Mouse (Mus musculus): ENCODE results near the gene Samd1. TPM values are rescaled to one million over a fixed set of nuclear protein-coding genes. Genes with fewer than 3 reads are reported as not detected.
A peak's percentile ranks its signal among the peaks of the same experiment; 100 is the strongest.

Gene Samd1
- polyA plus RNA-seq, 1 experiment: 37.0 TPM

DNA sequence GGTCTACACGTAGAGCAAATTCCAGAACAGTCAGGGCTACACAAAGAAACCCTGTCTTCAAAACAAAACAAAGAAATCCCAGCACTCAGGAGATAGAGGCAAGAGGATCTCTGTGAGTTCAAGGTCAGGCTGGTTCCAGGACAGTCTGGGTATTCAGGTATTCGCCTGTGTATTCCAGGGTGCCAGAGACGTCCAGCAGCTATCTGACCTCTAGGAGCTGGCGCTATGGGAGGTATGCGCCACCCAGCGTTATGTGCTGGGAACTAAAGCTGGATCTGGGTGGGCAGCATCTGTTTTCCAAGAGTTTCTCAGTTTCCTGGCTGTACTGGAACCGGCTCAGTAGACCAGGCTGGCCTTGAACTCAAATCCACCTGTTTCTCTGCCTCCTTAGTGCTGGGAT is 10.9 kb downstream of the Samd1 start:
- peaks cover 5% of the 10 kb centered on the region for H3K4me1 ChIP-seq (ENCODE audit: control insufficient read depth, insufficient read depth, low read length)
- DNase-seq: no peak
- TF ChIP-seq CTCF (IDR thresholded peaks at IDR 0.05; ENCODE audit: insufficient read depth, low read length) (peak; percentile 46; the same call in 1 of the 2 replicates), POLR2A (IDR thresholded peaks at IDR 0.05; ENCODE audit: borderline replicate concordance, extremely low read depth, low read depth, low read length) (no peak)
- H3K4me3 ChIP-seq (replicated peaks; ENCODE audit: extremely low read depth, low read depth, low read length): no peak overlapping the region
- WGBS: 47% methylated on average over 7 of the region's 7 CpGs

DNA sequence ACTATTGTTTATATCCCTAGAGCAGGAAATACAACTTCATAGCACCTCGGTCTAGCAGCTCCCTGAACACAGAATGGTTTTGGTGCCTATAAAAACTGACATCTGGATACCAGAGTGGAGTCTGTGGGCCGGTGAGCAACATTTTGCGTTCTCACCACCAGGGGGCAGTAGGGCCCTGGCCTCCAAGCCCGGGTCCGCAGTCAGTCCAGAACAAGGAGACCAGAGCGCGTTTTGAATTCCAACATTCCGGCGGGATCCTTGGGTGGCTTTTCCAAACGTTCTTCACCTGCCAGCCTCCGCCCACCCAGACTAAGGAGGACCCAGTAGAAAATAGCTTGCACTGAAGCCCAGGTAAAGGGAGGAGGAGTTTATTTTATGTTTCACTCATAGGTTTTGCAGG is 12.4 kb downstream of the Samd1 start:
- under 1% methylated on average over 11 of the region's 11 CpGs for WGBS
- peak overlapping the region; percentile 4 for H3K4me3 ChIP-seq (replicated peaks; ENCODE audit: extremely low read depth, low read depth, low read length)
- peaks cover 5% of the 10 kb centered on the region for H3K4me1 ChIP-seq (ENCODE audit: control insufficient read depth, insufficient read depth, low read length)
- peak; percentile 82 for DNase-seq
- TF ChIP-seq POLR2A (IDR thresholded peaks at IDR 0.05; ENCODE audit: borderline replicate concordance, extremely low read depth, low read depth, low read length) (no peak), CTCF (IDR thresholded peaks at IDR 0.05; ENCODE audit: insufficient read depth, low read length) (peak; percentile 89)

DNA sequence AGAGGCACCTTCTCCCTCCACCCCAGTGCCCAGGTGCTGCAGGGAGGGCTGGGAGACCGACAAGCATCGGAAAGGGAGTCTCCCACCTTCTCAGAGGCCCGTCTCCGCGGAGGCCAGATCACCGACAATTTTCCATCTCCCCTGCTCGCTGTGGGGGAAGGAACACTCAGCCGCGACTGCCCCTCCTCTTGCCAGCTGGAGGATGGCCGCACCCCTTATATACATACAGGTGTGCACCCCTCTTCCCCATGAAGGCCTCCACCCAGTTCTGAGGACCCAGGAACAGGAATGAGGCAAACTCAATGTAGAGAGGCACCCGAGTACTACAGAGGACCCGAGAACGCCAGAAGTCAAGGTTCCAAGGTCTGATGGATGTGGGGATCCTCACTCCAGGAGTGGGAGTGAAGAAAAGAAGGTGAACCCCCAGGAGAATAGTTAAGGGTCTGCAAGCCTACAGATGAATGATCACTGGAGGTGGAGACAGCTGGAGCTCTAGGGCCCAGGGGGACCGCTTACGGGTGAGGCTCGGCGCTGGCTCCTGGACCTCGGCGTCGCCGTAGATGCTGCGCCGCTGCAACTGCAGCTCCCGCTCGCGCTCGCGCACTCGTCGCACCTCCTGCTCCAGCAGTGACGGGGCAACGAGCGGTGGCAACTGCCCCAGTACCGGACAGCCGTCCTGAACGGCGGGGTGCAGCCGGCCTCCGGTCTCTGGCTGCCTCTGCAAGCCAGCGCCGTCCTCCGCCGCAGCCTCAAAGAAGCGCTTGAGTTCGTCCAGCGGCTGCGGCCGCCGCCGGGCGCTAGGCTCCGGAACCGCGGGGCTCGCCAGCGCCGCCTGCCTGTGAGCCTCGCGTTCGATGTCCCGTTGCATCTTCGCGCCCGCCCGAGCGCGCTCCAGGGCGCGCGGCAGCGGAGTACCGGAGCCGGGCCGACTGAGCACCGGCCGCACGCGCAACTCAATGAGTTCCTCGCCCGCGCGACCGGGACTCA is 13.4 kb downstream of the Samd1 start:
- Histone ChIP-seq H3K4me3 (replicated peaks; ENCODE audit: extremely low read depth, low read depth, low read length) (peak overlapping the region; percentile 61), H3K4me1 (ENCODE audit: control insufficient read depth, insufficient read depth, low read length) (peaks cover 5% of the 10 kb centered on the region)
- DNase-seq: peak; percentile 81
- TF ChIP-seq CTCF (IDR thresholded peaks at IDR 0.05; ENCODE audit: insufficient read depth, low read length) (peak; percentile 46), POLR2A (IDR thresholded peaks at IDR 0.05; ENCODE audit: borderline replicate concordance, extremely low read depth, low read depth, low read length) (no peak)
- WGBS: 2% methylated on average over 83 of the region's 83 CpGs

DNA sequence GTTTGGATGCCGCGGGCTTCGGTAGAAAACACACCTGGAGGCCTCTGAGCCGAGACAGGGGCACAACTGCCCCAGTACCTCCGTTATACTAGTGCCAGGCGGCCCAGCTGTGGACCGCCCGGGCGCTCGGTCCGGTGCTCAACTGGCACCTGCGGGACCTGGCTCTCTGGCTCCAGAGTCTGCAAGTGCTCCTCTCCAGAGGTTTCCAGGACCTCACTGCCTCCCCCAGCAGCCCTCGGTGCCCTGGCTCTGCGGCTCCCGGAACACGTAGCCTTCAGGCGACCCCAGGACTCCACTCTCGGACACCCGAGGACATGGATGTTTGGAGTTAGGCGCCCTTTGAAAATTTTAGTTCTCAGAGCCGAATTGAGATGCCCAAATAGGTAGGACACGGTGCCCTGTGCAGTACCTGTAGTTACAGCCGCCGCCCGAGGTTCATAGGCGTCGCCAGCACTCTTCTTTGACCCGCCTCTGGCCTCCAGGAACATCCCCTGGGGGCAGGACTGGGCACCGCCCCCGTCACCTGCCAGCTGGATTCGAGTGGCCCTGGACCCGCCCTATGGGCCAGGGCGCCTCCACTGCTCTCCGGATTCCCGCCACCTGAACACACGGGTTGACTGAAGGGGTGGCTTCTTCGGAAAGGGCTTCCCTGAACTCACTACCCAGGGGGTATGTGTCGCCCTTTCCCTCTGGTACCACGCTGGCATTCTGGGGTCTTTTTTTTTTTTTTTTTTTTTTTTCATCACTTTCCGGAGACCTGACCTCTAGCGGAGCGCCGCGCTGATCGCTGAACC is 14.4 kb downstream of the Samd1 start, which contains the start of gene 2210011C24Rik:
Gene 2210011C24Rik, minus strand, starts transcription at position 467 of the 794 bp plus-strand sequence.
- peak; percentile 70 for DNase-seq
- H3K4me1 ChIP-seq (ENCODE audit: control insufficient read depth, insufficient read depth, low read length): peaks cover 5% of the 10 kb centered on the region
- peak within 1 kb of the TSS; percentile 61 for H3K4me3 ChIP-seq (replicated peaks; ENCODE audit: extremely low read depth, low read depth, low read length)
- 2% methylated on average over 45 of the region's 45 CpGs for WGBS
- TF ChIP-seq POLR2A (IDR thresholded peaks at IDR 0.05; ENCODE audit: borderline replicate concordance, extremely low read depth, low read depth, low read length) (peak; percentile 34; the same call in 1 of the 2 replicates), CTCF (IDR thresholded peaks at IDR 0.05; ENCODE audit: insufficient read depth, low read length) (no peak)

DNA sequence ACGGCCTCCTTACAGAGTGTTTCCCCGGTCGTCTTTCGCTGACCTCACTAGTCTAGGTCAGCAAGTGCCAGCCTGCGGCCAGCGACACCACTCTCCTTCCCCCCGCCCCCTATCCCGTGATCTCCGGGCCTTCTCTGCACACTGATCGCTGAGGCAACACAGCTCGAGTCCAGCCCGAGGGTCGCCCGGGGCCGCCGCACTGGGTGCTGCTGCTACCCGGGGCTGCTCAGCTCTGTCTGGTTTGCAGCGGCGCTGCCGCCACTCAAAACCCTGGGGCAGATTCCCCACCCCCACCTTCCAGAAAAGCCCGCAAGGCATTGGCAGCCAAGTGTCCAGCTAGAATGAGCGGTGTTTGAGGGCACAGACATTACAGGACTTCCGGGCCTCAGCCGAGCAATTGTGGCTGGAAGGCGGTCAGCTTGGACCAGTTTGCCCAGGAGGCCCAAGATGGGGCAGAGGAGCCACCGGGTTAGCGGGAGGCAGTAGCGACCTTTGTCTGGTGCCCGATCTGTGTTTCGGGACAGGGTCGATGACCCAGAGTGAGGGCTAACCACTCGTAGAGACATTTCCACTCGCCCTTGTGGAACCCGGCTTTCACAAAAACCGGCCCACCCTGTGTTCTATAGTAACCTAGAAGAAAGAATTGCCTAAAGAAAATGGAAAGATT is 15.2 kb downstream of the Samd1 start:
- no peak overlapping the region for H3K4me3 ChIP-seq (replicated peaks; ENCODE audit: extremely low read depth, low read depth, low read length)
- TF ChIP-seq CTCF (IDR thresholded peaks at IDR 0.05; ENCODE audit: insufficient read depth, low read length) (no peak), POLR2A (IDR thresholded peaks at IDR 0.05; ENCODE audit: borderline replicate concordance, extremely low read depth, low read depth, low read length) (no peak)
- peaks cover 5% of the 10 kb centered on the region for H3K4me1 ChIP-seq (ENCODE audit: control insufficient read depth, insufficient read depth, low read length)
- WGBS: 24% methylated on average over 35 of the region's 35 CpGs
- DNase-seq: no peak

DNA sequence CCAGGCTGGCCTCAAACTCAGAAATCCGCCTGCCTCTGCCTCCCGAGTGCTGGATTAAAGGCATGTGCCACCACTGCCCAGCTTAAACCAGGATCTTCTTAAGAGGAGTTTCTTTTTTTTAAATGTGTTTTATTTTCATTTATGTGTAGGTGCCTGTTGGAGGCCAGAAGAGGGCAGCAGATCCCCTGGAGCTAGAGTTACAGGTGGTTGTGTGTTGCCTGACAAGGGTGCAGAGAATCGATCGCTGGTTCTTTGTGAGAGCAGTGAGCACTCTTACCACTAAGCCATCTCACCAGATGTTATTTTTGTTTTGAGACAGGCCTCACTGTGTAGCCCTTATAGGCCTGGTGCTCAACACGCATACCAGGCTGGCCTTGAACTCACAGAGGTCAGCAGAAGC is 18.4 kb downstream of the Samd1 start:
- H3K4me1 ChIP-seq (ENCODE audit: control insufficient read depth, insufficient read depth, low read length): peaks cover 3% of the 10 kb centered on the region
- no peak for DNase-seq
- H3K4me3 ChIP-seq (replicated peaks; ENCODE audit: extremely low read depth, low read depth, low read length): no peak overlapping the region
- no peak for TF ChIP-seq CTCF (IDR thresholded peaks at IDR 0.05; ENCODE audit: insufficient read depth, low read length)
- TF ChIP-seq POLR2A (IDR thresholded peaks at IDR 0.05; ENCODE audit: borderline replicate concordance, extremely low read depth, low read depth, low read length): no peak
- WGBS: 93% methylated on average over 5 of the region's 5 CpGs

DNA sequence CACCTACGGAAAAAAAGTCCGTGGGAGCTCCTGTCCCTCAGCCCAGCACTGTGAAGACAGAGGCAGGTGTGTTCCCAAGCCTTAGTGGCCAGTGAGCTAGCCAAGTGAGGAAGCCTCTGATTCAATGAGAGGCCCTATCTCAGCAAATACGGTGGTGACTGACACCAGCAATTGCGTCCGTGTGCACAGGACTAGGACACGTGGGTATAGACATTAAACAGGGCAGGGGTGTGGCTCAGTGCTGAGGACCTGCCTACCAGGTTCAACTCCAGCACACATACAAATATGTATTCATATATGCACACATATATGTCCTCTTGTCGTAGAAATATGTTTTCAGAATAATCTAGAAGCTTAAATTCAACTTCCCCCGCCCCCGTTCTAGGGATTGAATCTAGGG is 22.3 kb downstream of the Samd1 start:
- DNase-seq: no peak
- 81% methylated on average over 9 of the region's 9 CpGs for WGBS
- Histone ChIP-seq H3K4me1 (ENCODE audit: control insufficient read depth, insufficient read depth, low read length) (no peaks in the 10 kb centered on the region; the same call in none of the 2 replicates), H3K4me3 (replicated peaks; ENCODE audit: extremely low read depth, low read depth, low read length) (no peak overlapping the region)
- TF ChIP-seq POLR2A (IDR thresholded peaks at IDR 0.05; ENCODE audit: borderline replicate concordance, extremely low read depth, low read depth, low read length) (no peak), CTCF (IDR thresholded peaks at IDR 0.05; ENCODE audit: insufficient read depth, low read length) (no peak)

DNA sequence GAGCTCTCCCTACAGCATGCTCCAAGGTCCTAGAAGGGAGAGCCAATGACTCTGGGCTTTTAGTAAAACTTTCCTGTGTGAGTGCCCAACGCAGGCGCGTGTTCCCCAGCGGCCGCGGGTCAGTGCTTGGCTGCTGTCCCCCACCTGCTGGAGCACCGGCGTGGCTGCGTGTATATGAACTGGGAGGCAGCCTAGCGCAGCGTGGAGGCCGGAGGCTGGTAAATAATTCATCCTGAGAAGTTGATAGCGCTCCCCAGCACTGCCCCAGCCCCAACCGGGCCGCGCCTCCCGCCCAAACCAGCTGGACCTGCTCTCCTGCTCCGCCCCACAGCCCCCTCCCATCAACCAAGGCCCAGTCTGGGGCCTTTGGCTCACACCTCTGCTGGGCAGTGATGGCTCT is 23.6 kb downstream of the Samd1 start, which contains the start of gene Palm3:
Gene Palm3, plus strand, starts transcription at position 376 of the 400 bp plus-strand sequence.
- WGBS: 20% methylated on average over 18 of the region's 18 CpGs
- no peak within 1 kb of the TSS for H3K4me3 ChIP-seq (replicated peaks; ENCODE audit: extremely low read depth, low read depth, low read length)

DNA sequence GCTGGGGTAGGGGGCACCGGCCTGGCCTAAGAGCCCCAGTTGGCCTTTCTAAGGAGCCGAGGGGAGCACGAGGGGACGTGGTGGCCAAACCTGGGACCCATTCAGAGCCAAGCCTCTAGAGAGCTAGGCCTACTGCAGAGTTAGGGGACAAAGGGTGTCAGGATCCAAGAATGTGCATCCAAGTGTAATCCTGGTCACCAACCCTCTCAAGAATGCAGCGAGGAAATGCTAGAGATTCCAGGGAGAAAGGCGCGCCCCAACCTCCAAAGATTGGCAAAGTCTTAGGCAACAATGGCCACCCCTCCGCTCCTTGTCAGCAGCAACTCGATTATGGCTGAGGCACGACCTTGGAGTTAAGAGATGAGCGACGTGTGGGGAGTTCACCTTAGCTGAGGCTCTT is 24.1 kb downstream of the Samd1 start:
- TF ChIP-seq POLR2A (IDR thresholded peaks at IDR 0.05; ENCODE audit: borderline replicate concordance, extremely low read depth, low read depth, low read length) (no peak), CTCF (IDR thresholded peaks at IDR 0.05; ENCODE audit: insufficient read depth, low read length) (no peak)
- 51% methylated on average over 12 of the region's 12 CpGs for WGBS
- H3K4me1 ChIP-seq (ENCODE audit: control insufficient read depth, insufficient read depth, low read length): no peaks in the 10 kb centered on the region; the same call in none of the 2 replicates
- no peak for DNase-seq
- H3K4me3 ChIP-seq (replicated peaks; ENCODE audit: extremely low read depth, low read depth, low read length): no peak overlapping the region

More for the DNA sequence above, 23.6 kb downstream of the Samd1 start, which contains the start of gene Palm3:
- TF ChIP-seq POLR2A (IDR thresholded peaks at IDR 0.05; ENCODE audit: borderline replicate concordance, extremely low read depth, low read depth, low read length): no peak
- no peak for DNase-seq
- no peaks in the 10 kb centered on the region; the same call in none of the 2 replicates for H3K4me1 ChIP-seq (ENCODE audit: control insufficient read depth, insufficient read depth, low read length)

All from lung, adult 2 months (tissue).